17 mouse cellular contexts compared by ENCODE assay signal in the genomic region with DNA sequence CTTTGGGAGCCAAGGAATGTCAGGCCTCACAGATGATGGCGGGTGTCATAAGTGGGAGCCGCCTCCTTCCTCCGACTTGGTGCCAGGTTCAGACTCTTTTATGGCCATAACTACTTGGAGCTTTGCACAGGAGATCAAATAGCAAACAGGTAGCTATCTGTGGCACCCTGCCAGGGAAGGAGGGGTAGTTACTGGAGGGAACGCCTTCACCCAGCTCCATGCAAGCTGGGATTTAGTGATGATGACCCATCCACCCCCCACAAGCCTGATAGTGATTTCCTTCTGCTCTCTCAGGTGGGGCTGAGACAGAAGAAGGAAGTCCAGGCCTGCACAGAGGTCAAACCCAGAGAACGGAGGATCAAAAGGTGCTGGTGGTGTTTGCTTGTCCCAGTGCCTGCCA. TPM values are rescaled to one million over a fixed set of nuclear protein-coding genes. Genes with fewer than 3 reads are reported as not detected.
A peak's percentile ranks its signal among the peaks of the same experiment; 100 is the strongest.
DNase-seq lines count a peak whose midpoint lies in the region; TF ChIP-seq lines count a peak whose summit lies in the region.
"Had no signal": no experiment of that assay in that cellular context is flagged by ENCODE, and none has a peak within 500 bp of the region (broad histone marks: within the 10 kb centered on the region; RNA-seq: fewer than 3 reads in every experiment).

No protein-coding gene starts in this region.

- H3K36me3 ChIP-seq in kidney, adult 2 months (ENCODE audit: control insufficient read depth, insufficient read depth, low read length) = no peaks in the 10 kb centered on the region
- H3K36me3 ChIP-seq: G1E; hindbrain, embryonic 15.5 days; liver, embryonic 15.5 days; midbrain, embryonic 13.5 days had no signal

- H3K27me3 ChIP-seq in kidney, adult 2 months (replicated peaks; ENCODE audit: control insufficient read depth, insufficient read depth, low read length) = no peaks in the 10 kb centered on the region
- H3K27me3 ChIP-seq: hindbrain, embryonic 15.5 days; liver, embryonic 15.5 days had no signal

- H3K27ac ChIP-seq in kidney, adult 2 months (ENCODE audit: insufficient read depth, low read depth, low read length) = no peak overlapping the region
- H3K27ac ChIP-seq: hindbrain, embryonic 15.5 days; liver, embryonic 15.5 days; midbrain, embryonic 13.5 days had no signal

- no peaks in the 10 kb centered on the region for H3K4me1 ChIP-seq in kidney, adult 2 months (ENCODE audit: control insufficient read depth, insufficient read depth, low read length)
- H3K4me1 ChIP-seq: hindbrain, embryonic 15.5 days; liver, embryonic 15.5 days; midbrain, embryonic 13.5 days had no signal

- H3K4me3 ChIP-seq in kidney, adult 2 months (ENCODE audit: insufficient read depth, low read depth, low read length) = no peak overlapping the region
- H3K4me3 ChIP-seq: hindbrain, embryonic 15.5 days; liver, embryonic 15.5 days; midbrain, embryonic 13.5 days had no signal

- DNase-seq in kidney, adult 2 months = peak; percentile 12
- DNase-seq in kidney, adult 18-20 months = no peak
- DNase-seq in urinary bladder, adult 18-20 months (ENCODE audit: low spot score in 2 of 2) = peak; percentile 45 to 72
- no peak for DNase-seq in urinary bladder, postnatal 10 days (ENCODE audit: low spot score)
- peak; percentile 28 for DNase-seq in lung, postnatal 25 days (ENCODE audit: low spot score)
- DNase-seq in urinary bladder, postnatal 4 days (ENCODE audit: low spot score in 2 of 2) = peak; percentile 31 to 67
- no peak for DNase-seq in thymus, postnatal 0 days (ENCODE audit: low spot score)
- DNase-seq in adrenal gland, adult 2 months = no peak
- DNase-seq: cerebellum, postnatal 25 days; gastrocnemius, postnatal 36 days; left cerebral cortex, postnatal 4 days; right cerebral cortex, postnatal 25 days had no signal

- WGBS in kidney, adult 2 months = 52% methylated on average over 5 of the region's 5 CpGs

- no peak for TF ChIP-seq CTCF in kidney, adult 2 months (conservative IDR thresholded peaks at IDR 0.05; ENCODE audit: insufficient read depth, insufficient read length, low read depth, low read length)

- no peak for TF ChIP-seq POLR2A in kidney, adult 2 months (IDR thresholded peaks at IDR 0.05; ENCODE audit: low read depth, low read length)

RNA-seq across cellular contexts. Expression of a gene that starts 26.6 kb away (rescaled TPM):
- 1.8 TPM in 2 replicates for polyA plus RNA-seq in kidney, adult 2 months (2012; rRNA removed)
- polyA plus RNA-seq in thymus, postnatal 0 days (2015; fragmentation: Nextera tagmentation; extraction: Ambion mirVana) = 0.46 and 0.51 TPM in 2 replicates
- total RNA-seq in adrenal gland, adult 2 months (2021) = under 1 TPM; 0.28 to 0.29 TPM
- polyA plus RNA-seq in adrenal gland, adult 2 months (2012; rRNA removed) = 0.43 and 0.80 TPM in 2 replicates
- polyA plus RNA-seq: heart, postnatal 0 days had no signal

Comparison
In these comparisons a context has a peak if more than half of its experiments do, and no peak if none do; other contexts are left out.
1. DNase-seq: peak in kidney, adult 2 months (single experiment), urinary bladder, adult 18-20 months (2 of 2), lung, postnatal 25 days (single experiment) and urinary bladder, postnatal 4 days (2 of 2); none in kidney, adult 18-20 months (single experiment), urinary bladder, postnatal 10 days (single experiment), thymus, postnatal 0 days (single experiment) and adrenal gland, adult 2 months (single experiment).